Mouse (Mus musculus) CH12.LX (cell line): ENCODE measurements around the gene Tbc1d19. TPM values are rescaled to one million over a fixed set of nuclear protein-coding genes. Genes with fewer than 3 reads are reported as not detected.

Experiments
- DNase-seq: peaks from one replicate; pipeline ENCODE4 v3.0.0-alpha.2; 2013; ENCODE audit errors: extremely low read depth
- H3K27ac ChIP-seq: 2 replicates; pipeline ENCODE4 v1.5.1; 2012; ENCODE audit warnings: low read depth, mild to moderate bottlenecking, control low read depth, moderate library complexity; ENCODE audit not compliant: insufficient read depth
- H3K27me3 ChIP-seq: replicated peaks from 2 replicates; pipeline ENCODE3; 2012; ENCODE audit warnings: inconsistent platforms
- H3K36me3 ChIP-seq, 2 experiments: replicated peaks in 1 of 2; 2 replicates each; pipeline versions ENCODE3 to v1.6.1; 2012; ENCODE audit warnings: inconsistent platforms in 1 of 2, low read length in 1 of 2, mild to moderate bottlenecking in 1 of 2, mixed read lengths in 1 of 2, moderate library complexity in 1 of 2; ENCODE audit not compliant: control insufficient read depth in 1 of 2, insufficient read depth in 1 of 2
- H3K4me1 ChIP-seq, 2 experiments: 2 replicates each; pipeline ENCODE4 v1.6.1; 2012; ENCODE audit warnings: inconsistent platforms in 1 of 2, moderate library complexity in 1 of 2; ENCODE audit not compliant: insufficient read depth in 2 of 2, control insufficient read depth in 1 of 2
- H3K4me2 ChIP-seq: 2 replicates; pipeline ENCODE4 v1.6.1; 2012; ENCODE audit warnings: low read depth, mild to moderate bottlenecking, control low read depth; ENCODE audit not compliant: poor library complexity, insufficient read depth, severe bottlenecking
- H3K4me3 ChIP-seq, 3 experiments: fragments of 150-350 bp in 1 of 3; sonication (generic) in 1 of 3; replicated peaks in 1 of 3; 2 replicates each; pipeline versions ENCODE3 to v1.5.1; 2011 to 2012; ENCODE audit warnings: low read depth in 2 of 3, low read length in 2 of 3, mild to moderate bottlenecking in 2 of 3, moderate library complexity in 2 of 3, control low read depth in 1 of 3, improper control_type of control experiment in 1 of 3, inconsistent platforms in 1 of 3, mixed read lengths in 1 of 3; ENCODE audit not compliant: poor library complexity in 1 of 3
- H3K79me2 ChIP-seq: replicated peaks from 2 replicates; pipeline ENCODE4 v1.6.1; 2012; ENCODE audit warnings: mild to moderate bottlenecking, moderate library complexity; ENCODE audit not compliant: control insufficient read depth, poor library complexity, insufficient read depth, severe bottlenecking; ENCODE audit errors: extremely low read depth
- H3K9ac ChIP-seq: 2 replicates; pipeline ENCODE4 v1.6.1; 2012; ENCODE audit warnings: low read depth, mild to moderate bottlenecking, control low read depth, moderate library complexity; ENCODE audit not compliant: insufficient read depth
- H3K9me3 ChIP-seq: replicated peaks from 2 replicates; pipeline ENCODE3; 2012; ENCODE audit warnings: low read length, inconsistent platforms, mixed read lengths
- BHLHE40 ChIP-seq: IDR thresholded peaks from 2 replicates; pipeline ENCODE4 v1.6.1; 2011; ENCODE audit warnings: mild to moderate bottlenecking, low read depth, low read length, improper control_type of control experiment
- CHD2 ChIP-seq: IDR thresholded peaks from 2 replicates; pipeline ENCODE4 v1.6.1; 2011; ENCODE audit warnings: low read length, improper control_type of control experiment
- E2F4 ChIP-seq: IDR thresholded peaks from 2 replicates; pipeline ENCODE4 v1.6.1; 2011; ENCODE audit warnings: low read depth, low read length, improper control_type of control experiment; ENCODE audit not compliant: insufficient replicate concordance
- ELF1 ChIP-seq: IDR thresholded peaks from 2 replicates; pipeline ENCODE4 v1.6.1; 2014; ENCODE audit warnings: low read depth, mild to moderate bottlenecking, inconsistent platforms, low read length, improper control_type of control experiment
- EP300 ChIP-seq: IDR thresholded peaks from 2 replicates; pipeline ENCODE4 v1.6.1; 2011; ENCODE audit warnings: low read length, improper control_type of control experiment
- KAT2A ChIP-seq: IDR thresholded peaks from 2 replicates; pipeline ENCODE4 v1.6.1; 2012; ENCODE audit warnings: low read length, improper control_type of control experiment, inconsistent platforms; ENCODE audit not compliant: insufficient replicate concordance
- MAX ChIP-seq: IDR thresholded peaks from 2 replicates; pipeline ENCODE4 v1.6.1; 2011; ENCODE audit warnings: low read length, improper control_type of control experiment
- MAZ ChIP-seq: IDR thresholded peaks from 2 replicates; pipeline ENCODE4 v1.6.1; 2012; ENCODE audit warnings: low read depth, mild to moderate bottlenecking, inconsistent platforms, low read length, improper control_type of control experiment, moderate library complexity
- MEF2A ChIP-seq: IDR thresholded peaks from 2 replicates; pipeline ENCODE4 v1.6.1; 2014; ENCODE audit warnings: low read depth, mild to moderate bottlenecking, inconsistent platforms, low read length, improper control_type of control experiment, borderline replicate concordance
- NRF1 ChIP-seq: IDR thresholded peaks from 2 replicates; pipeline ENCODE4 v1.6.1; 2014; ENCODE audit warnings: low read depth, mild to moderate bottlenecking, inconsistent platforms, low read length, improper control_type of control experiment, moderate library complexity
- POLR2AphosphoS2 ChIP-seq: IDR thresholded peaks from 2 replicates; pipeline ENCODE4 v1.6.1; 2011; ENCODE audit warnings: low read depth, low read length, improper control_type of control experiment
- TBP ChIP-seq: conservative IDR thresholded peaks from 2 replicates; pipeline ENCODE4 v1.6.1; 2011; ENCODE audit warnings: low read depth, low read length, improper control_type of control experiment
- ZMIZ1 ChIP-seq: IDR thresholded peaks from 2 replicates; pipeline ENCODE4 v1.6.1; 2012; ENCODE audit warnings: low read depth, mild to moderate bottlenecking, inconsistent platforms, low read length, improper control_type of control experiment
- ZNF384 ChIP-seq: IDR thresholded peaks from 2 replicates; pipeline ENCODE4 v1.6.1; 2012; ENCODE audit warnings: low read depth, low read length, improper control_type of control experiment, inconsistent platforms
- dilution Hi-C: fragments of 300-500 bp; cut with MboI; formaldehyde crosslinking; loops from 2 replicates; pipeline ENCODE4 v1.14.3; 2020; ENCODE audit warnings: low sequenced_read_pairs; ENCODE audit not compliant: extremely low pct_unique_long_range_greater_than_20kb, extremely low pct_ligation_motif_present
- in situ Hi-C: fragments of 300-500 bp; cut with MboI; formaldehyde crosslinking; loops from 3 replicates; pipeline ENCODE4 v1.14.3; 2019; ENCODE audit warnings: low sequenced_read_pairs, low pct_ligation_motif_present, low pct_unique_long_range_greater_than_20kb, mixed read lengths
- polyA plus RNA-seq: library from polyadenylated mRNA; unstranded; fragments of >175 nt; gene quantifications from 2 replicates; pipeline ENCODE4 v1.2.1, GENCODE M21; 2012; ENCODE audit warnings: low read depth; ENCODE audit not compliant: insufficient read length
- total RNA-seq, 2 experiments: library from RNA; depleted of rRNA; stranded (reverse); fragments of 300-350 nt in 1 of 2; fragments of >200 nt in 1 of 2; gene quantifications; 2 replicates each; pipeline ENCODE4 v1.2.3; 2012 to 2014

The Tbc1d19 gene
- total and polyA plus RNA-seq, 3 experiments = 7.6 to 15.2 (median 14.8) TPM

GRCm38 (mm10) chr5:53760914-53761313 lies 48.5 kb upstream of the Tbc1d19 start:
- dilution Hi-C loops = no loop called here
- in situ Hi-C loops = no loop called here
- Histone ChIP-seq H3K27me3 (no peaks in the 10 kb centered on the region), H3K27ac (no peak overlapping the region), H3K36me3 (no peaks in the 10 kb centered on the region), H3K9ac (no peak overlapping the region), H3K79me2 (no peaks in the 10 kb centered on the region), H3K4me3 (no peak overlapping the region), H3K4me1 (no peaks in the 10 kb centered on the region), H3K4me2 (no peak overlapping the region), H3K9me3 (no peaks in the 10 kb centered on the region)
- TF ChIP-seq ZNF384 = no peak
- no peak for TF ChIP-seq MEF2A
- no peak for TF ChIP-seq NRF1
- no peak for TF ChIP-seq MAZ
- TF ChIP-seq TBP = no peak
- TF ChIP-seq KAT2A = no peak
- no peak for DNase-seq

- Histone ChIP-seq H3K9me3 (no peaks in the 10 kb centered on the region), H3K9ac (no peak overlapping the region), H3K79me2 (no peaks in the 10 kb centered on the region), H3K4me3 (no peak overlapping the region), H3K27me3 (no peaks in the 10 kb centered on the region), H3K4me2 (no peak overlapping the region), H3K27ac (no peak overlapping the region), H3K4me1 (no peaks in the 10 kb centered on the region), H3K36me3 (no peaks in the 10 kb centered on the region)
- TF ChIP-seq MAX (no peak), POLR2AphosphoS2 (no peak), E2F4 (no peak)
- dilution Hi-C loops (no loop called here), in situ Hi-C loops (no loop called here)
- no peak for DNase-seq
These were observed 48.1 kb upstream of the Tbc1d19 start for GRCm38 (mm10) chr5:53761346-53761745.

- in situ Hi-C loops = no loop called here
- TF ChIP-seq EP300 (no peak), CHD2 (no peak), ELF1 (peak; percentile 70), ZMIZ1 (no peak), MEF2A (no peak), BHLHE40 (0 out of 2 replicates have a peak, but pooled peaks have one; percentile 10)
- TF ChIP-seq, all 38 proteins: peak for 2
- peaks cover 0 to 9% of the 10 kb centered on the region in 2 experiments; a peak in 2 of 4 replicates for H3K4me1 ChIP-seq
- H3K9me3 ChIP-seq = no peaks in the 10 kb centered on the region
- dilution Hi-C loops = no loop called here
- peak overlapping the region; percentile 45; the same call in 1 of the 2 replicates for H3K9ac ChIP-seq
- DNase-seq = peak; percentile 37
- peak overlapping the region; percentile 44 for H3K4me2 ChIP-seq
- no peaks in the 10 kb centered on the region for H3K27me3 ChIP-seq
- peak overlapping the region; percentile 5 to 36 (median 12) for H3K4me3 ChIP-seq
- H3K36me3 ChIP-seq = no peaks in the 10 kb centered on the region
- no peak overlapping the region for H3K27ac ChIP-seq
- no peaks in the 10 kb centered on the region for H3K79me2 ChIP-seq
These were observed 24.4 kb upstream of the Tbc1d19 start for GRCm38 (mm10) chr5:53784818-53785520.
